Mouse (Mus musculus): ENCODE results near the gene Fance.

DNA sequence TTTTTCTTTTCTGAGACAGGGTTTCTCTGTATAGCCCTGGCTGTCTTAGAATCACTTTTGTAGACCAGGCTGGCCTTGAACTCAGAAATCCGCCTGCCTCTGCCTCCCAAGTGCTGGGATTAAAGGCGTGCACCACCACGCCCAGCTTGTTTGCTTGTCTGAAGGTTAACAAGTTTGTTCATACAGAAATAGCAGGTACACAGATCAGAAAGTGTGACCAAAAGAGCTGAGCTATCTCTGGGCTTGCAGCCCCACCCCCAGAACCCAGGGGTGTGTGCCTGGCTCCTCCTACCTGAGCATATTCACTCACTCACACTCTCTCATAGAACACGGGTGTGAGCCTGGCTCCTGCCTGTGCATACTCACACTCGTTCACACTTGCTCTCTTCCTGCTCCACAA is 46.1 kb upstream of the Fance start:
- TF ChIP-seq POLR2A (IDR thresholded peaks at IDR 0.05; ENCODE audit: low read depth, low read length) (no peak), CTCF (IDR thresholded peaks at IDR 0.05; ENCODE audit: extremely low read depth, insufficient read length, insufficient replicate concordance, low read depth, low read length) (no peak)
